Mouse (Mus musculus) heart, embryonic 14.5 days (tissue): Measurements from ENCODE around the gene Yipf2. TPM values are rescaled to one million over a fixed set of nuclear protein-coding genes. Genes with fewer than 3 reads are reported as not detected.
"Not testable (repeated sequence)": the region's sequence is repeated elsewhere in the genome, so short reads cannot be mapped to it uniquely, and the experiment has no call there.

Source experiments
- ATAC-seq: fragments of 200-750 bp; cut with Nextera tagmentation; 2 replicates; pipeline ENCODE4 v1.8.0; 2017; ENCODE audit warnings: low read depth, moderate TSS enrichment; ENCODE audit not compliant: insufficient number of reproducible peaks, insufficient read depth, low FRiP score
- H3K27ac ChIP-seq, 2 experiments: fragments of 200-500 bp in 1 of 2; fragments of 300-500 bp in 1 of 2; sonication (generic) in 1 of 2; replicated peaks in 1 of 2; 2 replicates each; pipeline ENCODE4 v1.5.1; 2012 to 2014; ENCODE audit warnings: low read depth in 2 of 2, low read length in 2 of 2, control low read depth in 1 of 2, mild to moderate bottlenecking in 1 of 2, mixed read lengths in 1 of 2; ENCODE audit not compliant: control insufficient read depth in 1 of 2, insufficient read depth in 1 of 2
- H3K27me3 ChIP-seq: fragments of 300-500 bp; sonication (generic); 2 replicates; pipeline ENCODE4 v1.6.1; 2014; ENCODE audit warnings: mild to moderate bottlenecking, low read length, control low read depth; ENCODE audit not compliant: control insufficient read depth, insufficient read depth
- H3K36me3 ChIP-seq: fragments of 300-500 bp; sonication (generic); 2 replicates; pipeline ENCODE4 v1.6.1; 2014; ENCODE audit warnings: mild to moderate bottlenecking, control low read depth, low read length, mixed read lengths; ENCODE audit not compliant: control insufficient read depth, insufficient read depth
- H3K4me1 ChIP-seq, 2 experiments: fragments of 200-500 bp in 1 of 2; fragments of 300-500 bp in 1 of 2; sonication (generic) in 1 of 2; 2 replicates each; pipeline ENCODE4 v1.6.1; 2012 to 2014; ENCODE audit warnings: low read length in 2 of 2, control low read depth in 1 of 2, mixed read lengths in 1 of 2; ENCODE audit not compliant: control insufficient read depth in 2 of 2, insufficient read depth in 2 of 2
- H3K4me2 ChIP-seq: fragments of 300-500 bp; sonication (generic); 2 replicates; pipeline ENCODE4 v1.6.1; 2014; ENCODE audit warnings: mild to moderate bottlenecking, low read length
- H3K4me3 ChIP-seq, 2 experiments: fragments of 200-500 bp in 1 of 2; fragments of 300-500 bp in 1 of 2; sonication (generic) in 1 of 2; 2 replicates each; pipeline ENCODE4 v1.5.1; 2012 to 2014; ENCODE audit warnings: low read length in 2 of 2, mild to moderate bottlenecking in 2 of 2, control low read depth in 1 of 2, low read depth in 1 of 2, moderate library complexity in 1 of 2; ENCODE audit not compliant: control insufficient read depth in 1 of 2, insufficient read depth in 1 of 2
- H3K9ac ChIP-seq: fragments of 300-500 bp; sonication (generic); 2 replicates; pipeline ENCODE4 v1.6.1; 2014; ENCODE audit warnings: mild to moderate bottlenecking, low read length
- H3K9me3 ChIP-seq: fragments of 300-500 bp; sonication (generic); 2 replicates; pipeline ENCODE4 v1.6.1; 2016; ENCODE audit warnings: low read length, control low read depth; ENCODE audit not compliant: control insufficient read depth
- WGBS: fragments of 180-500 bp; shearing (Covaris S2); extraction: QIAGEN DNeasy Blood & Tissue Kit; methylation state at CpG from one replicate; pipeline ENCODE4 v1.1.7; 2014; 5-methylcytosine and 5-hydroxymethylcytosine counted together
- polyA plus RNA-seq: library from polyadenylated mRNA; unstranded; fragments of >200 nt; fragmentation: Nextera tagmentation; extraction: Ambion mirVana; gene quantifications from 2 replicates; pipeline ENCODE4 v1.2.1, GENCODE M21; 2014

Gene Yipf2
- polyA plus RNA-seq, 1 experiment from 2014 or later, result 11.5 TPM

DNA sequence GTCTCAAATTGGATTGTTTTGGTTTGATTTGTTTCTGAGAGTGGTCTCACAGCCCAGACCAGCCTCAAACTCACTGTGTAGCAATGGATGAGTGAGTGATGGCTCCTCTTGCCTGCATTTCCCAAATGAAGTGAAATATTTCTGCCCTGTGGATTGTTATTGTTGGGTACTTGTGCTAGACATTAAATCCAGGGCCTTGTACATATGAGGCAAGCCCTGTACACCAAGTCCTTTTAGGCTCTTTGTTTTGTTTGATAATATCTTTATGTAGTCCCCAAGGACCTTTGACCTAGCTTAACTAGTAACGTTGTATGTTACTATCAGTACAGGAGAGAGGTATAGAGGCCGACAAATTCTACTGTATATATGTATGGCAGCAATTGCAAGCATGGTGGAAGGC, 2.2 kb upstream of the Yipf2 start:
- H3K4me3 ChIP-seq, result no peak overlapping the region
- H3K4me2 ChIP-seq, result no peak overlapping the region
- no peak overlapping the region for H3K27ac ChIP-seq
- H3K9ac ChIP-seq, result no peak overlapping the region
- peaks cover 5 to 20% of the 10 kb centered on the region in 2 experiments for H3K4me1 ChIP-seq
- H3K36me3 ChIP-seq, result peaks cover 29% of the 10 kb centered on the region
- 75% methylated on average over 2 of the region's 2 CpGs for WGBS
- no peak for ATAC-seq
- H3K9me3 ChIP-seq, result no peaks in the 10 kb centered on the region
- H3K27me3 ChIP-seq, result no peaks in the 10 kb centered on the region

DNA sequence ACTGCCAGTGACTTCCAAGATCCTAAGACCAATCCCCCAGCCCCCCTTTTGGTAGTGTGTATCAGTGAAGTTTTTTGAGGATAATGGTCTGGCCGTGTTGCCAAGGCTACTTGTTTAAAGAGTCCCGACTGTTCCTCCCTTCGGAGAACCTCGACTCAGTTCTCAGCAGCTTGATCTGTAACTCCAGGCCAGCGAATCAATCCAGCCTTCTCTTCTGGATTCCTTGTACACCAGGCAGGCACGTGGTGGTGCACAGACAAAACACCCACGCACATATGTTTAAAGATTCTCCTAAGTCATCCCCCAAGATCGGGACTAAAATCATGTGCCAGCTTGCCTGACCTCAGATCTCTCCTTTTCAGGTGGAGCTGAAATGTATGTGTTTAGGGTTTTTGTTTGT, 1.7 kb upstream of the Yipf2 start:
- Histone ChIP-seq H3K36me3 (peaks cover 34% of the 10 kb centered on the region), H3K4me1 (peaks cover 5 to 20% of the 10 kb centered on the region in 2 experiments), H3K4me2 (peak overlapping the region; percentile 82)
- H3K27me3 ChIP-seq, ATAC-seq, H3K9ac ChIP-seq, H3K27ac ChIP-seq, H3K4me3 ChIP-seq, H3K9me3 ChIP-seq: not testable (repeated sequence)
- 93% methylated on average over 8 of the region's 8 CpGs for WGBS

DNA sequence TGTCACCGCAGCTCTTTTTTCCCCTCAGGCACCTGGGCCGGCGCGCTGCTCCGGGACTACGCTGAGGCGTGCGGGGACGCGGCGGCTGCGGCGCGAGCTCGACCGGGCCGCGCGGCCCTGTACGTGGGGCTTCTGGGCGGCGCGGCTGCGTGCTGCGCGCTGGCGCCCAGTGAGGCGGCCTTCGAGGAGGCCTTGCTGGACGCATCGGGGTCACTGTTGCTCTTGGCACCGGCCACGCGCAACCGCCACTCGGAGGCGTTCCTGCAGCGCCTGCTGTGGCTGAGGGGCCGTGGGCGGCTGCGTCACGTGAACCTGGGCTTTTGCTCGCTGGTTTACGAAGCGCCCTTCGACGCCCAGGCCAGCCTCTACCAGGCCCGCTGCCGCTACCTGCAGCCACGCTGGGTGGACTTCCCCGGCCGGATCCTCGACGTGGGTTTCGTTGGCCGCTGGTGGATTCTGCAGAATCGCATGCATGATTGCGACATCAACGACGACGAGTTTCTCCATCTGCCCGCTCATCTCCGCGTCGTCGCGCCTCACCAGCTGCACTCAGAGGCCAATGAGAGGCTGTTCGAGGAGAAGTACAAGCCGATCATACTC, 594 bp upstream of the Yipf2 start:
- peak; percentile 52 for ATAC-seq

DNA sequence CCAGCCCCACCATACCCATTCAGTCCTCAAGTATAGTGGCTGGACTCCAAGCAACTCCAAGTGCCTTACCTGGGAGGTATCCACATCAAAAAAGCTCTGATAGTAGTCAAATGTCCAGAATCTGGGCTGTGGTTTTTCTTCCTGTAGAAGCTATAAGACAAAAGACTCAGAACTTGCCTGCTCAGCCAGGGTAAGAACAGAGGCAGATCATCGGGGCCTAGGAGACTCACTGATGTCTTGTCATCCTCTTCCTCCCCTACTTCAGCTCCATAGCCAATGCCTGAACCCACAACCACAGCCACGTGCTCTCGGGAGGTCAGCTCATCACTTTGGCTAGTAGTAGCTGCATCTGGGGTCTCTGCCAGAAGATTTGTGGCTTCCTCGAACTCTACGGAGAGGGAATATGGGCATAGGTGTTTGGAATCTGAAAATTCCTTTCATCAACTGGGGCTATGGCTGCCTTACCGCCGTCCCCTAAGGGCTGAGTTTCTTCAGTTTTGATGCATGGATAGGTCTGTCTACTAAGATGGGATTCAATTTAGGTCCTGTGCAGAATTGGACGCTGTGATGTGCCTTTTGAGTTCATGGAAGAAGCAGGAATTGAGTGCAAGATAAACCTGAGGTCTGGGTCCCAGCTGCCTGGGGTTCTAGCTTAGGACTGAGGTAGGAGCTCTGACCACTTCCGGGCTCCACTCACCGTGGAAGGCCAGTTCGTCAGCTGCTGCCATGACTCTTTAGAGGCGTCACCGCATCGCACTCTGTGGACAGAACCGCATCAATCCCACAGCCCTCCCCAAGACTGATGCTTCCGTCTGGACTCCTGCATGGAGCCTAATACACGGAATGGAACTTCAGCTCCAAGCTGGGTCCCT, 561 bp downstream of the Yipf2 start:
- WGBS, result 20% methylated on average over 17 of the region's 17 CpGs

More for the DNA sequence above, 594 bp upstream of the Yipf2 start:
- Histone ChIP-seq H3K4me1 (peaks cover 5 to 20% of the 10 kb centered on the region in 2 experiments), H3K9me3 (no peaks in the 10 kb centered on the region), H3K36me3 (peaks cover 45% of the 10 kb centered on the region), H3K4me2 (peak overlapping the region; percentile 82), H3K9ac (peak overlapping the region; percentile 86), H3K27ac (peak overlapping the region; percentile 77 to 83), H3K4me3 (peak overlapping the region; percentile 88), H3K27me3 (no peaks in the 10 kb centered on the region)
- 2% methylated on average over 58 of the region's 69 CpGs for WGBS

DNA sequence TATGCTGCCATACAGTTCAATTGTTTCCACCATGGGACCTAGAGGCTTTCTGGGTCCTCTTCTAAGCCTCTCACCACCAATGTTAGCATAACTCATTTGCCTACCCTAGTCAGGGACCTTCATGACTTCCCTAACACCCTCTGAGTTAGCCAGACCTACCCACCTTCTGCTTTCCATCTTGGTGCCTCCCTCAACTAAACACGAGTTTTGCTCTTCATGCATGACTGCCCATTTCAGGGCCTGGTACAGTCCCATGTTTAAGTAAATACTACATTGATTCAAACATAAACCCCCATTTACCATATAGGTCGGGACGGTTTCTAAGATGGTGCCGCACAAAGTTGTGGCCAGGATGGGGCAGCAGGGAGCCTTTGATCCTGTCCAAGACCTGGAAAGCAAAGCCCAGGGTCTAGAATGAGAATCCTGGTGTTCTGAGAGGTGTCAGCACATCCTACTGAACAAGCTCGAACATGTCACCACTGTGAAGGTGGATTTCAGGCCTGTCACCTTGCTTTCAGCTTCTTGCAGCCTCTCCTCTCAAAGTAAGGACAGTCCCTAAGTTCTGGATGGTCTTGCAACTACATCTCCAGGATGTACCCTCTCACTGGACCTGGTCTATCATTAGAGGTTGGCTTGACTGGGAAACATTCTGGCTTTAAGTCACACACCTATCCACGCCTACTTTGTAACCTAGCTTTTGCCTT, 1.3 kb downstream of the Yipf2 start:
- Histone ChIP-seq H3K27ac (no peak overlapping the region), H3K4me3 (no peak overlapping the region), H3K9me3 (no peaks in the 10 kb centered on the region), H3K27me3 (no peaks in the 10 kb centered on the region), H3K4me1 (peaks cover 5 to 20% of the 10 kb centered on the region in 2 experiments), H3K4me2 (no peak overlapping the region), H3K36me3 (peaks cover 62% of the 10 kb centered on the region), H3K9ac (no peak overlapping the region)
- ATAC-seq, result no peak
- WGBS, result 82% methylated on average over 6 of the region's 6 CpGs

More for the DNA sequence above, 561 bp downstream of the Yipf2 start:
- Histone ChIP-seq H3K27me3 (no peaks in the 10 kb centered on the region), H3K9ac (peak overlapping the region; percentile 67), H3K4me1 (peaks cover 5 to 20% of the 10 kb centered on the region in 2 experiments), H3K27ac (peak overlapping the region in 1 of 2 experiments; percentile 20; a peak in 3 of 4 replicates), H3K36me3 (peaks cover 57% of the 10 kb centered on the region), H3K4me2 (peak overlapping the region; percentile 82), H3K9me3 (no peaks in the 10 kb centered on the region), H3K4me3 (peak overlapping the region; percentile 88)
- ATAC-seq, result no peak

DNA sequence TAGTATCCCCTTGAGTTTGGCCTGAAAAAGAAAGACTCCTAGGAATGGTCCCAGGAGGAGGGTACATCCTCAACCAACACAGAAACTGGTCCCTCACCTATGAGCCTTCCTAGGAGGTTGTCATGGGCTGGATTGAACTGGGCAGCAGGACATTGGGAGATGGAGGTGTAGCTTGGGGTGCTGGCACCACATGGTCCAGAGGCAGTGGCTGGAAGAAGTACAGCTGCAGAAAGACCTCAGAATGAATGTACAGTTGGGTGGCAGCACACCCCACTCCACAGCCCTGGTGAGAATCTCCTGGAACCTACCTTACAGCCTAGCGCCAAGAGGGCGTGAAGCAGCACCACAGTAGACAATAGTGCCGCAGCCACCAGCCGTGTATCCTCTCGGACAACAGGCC, 3.1 kb downstream of the Yipf2 start:
- H3K4me2 ChIP-seq, result no peak overlapping the region

DNA sequence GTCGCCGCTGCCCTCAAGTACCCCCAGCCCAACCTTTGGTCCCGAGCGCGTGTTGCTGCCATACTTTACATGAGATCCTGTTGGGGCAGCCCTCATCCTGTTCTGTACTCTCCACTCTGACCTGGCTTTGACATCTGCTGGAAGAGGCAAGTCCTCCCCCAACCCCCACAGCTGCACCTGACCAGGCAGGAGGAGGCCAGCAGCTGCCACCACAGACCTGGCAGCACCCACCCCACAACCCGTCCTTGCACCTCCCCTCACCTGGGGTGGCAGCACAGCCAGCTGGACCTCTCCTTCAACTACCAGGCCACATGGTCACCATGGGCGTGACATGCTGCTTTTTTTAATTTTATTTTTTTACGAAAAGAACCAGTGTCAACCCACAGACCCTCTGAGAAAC, 4.3 kb downstream of the Yipf2 start:
- peaks cover 71% of the 10 kb centered on the region for H3K36me3 ChIP-seq
- ATAC-seq, result no peak
- H3K9ac ChIP-seq, result no peak overlapping the region
- H3K4me1 ChIP-seq, result peaks cover 3 to 6% of the 10 kb centered on the region in 2 experiments
- H3K4me2 ChIP-seq, result no peak overlapping the region
- no peak overlapping the region for H3K4me3 ChIP-seq
- no peaks in the 10 kb centered on the region for H3K27me3 ChIP-seq
- no peaks in the 10 kb centered on the region for H3K9me3 ChIP-seq
- WGBS, result 88% methylated on average over 8 of the region's 8 CpGs
- H3K27ac ChIP-seq, result no peak overlapping the region

More for the DNA sequence above, 3.1 kb downstream of the Yipf2 start:
- no peak for ATAC-seq
- no peaks in the 10 kb centered on the region for H3K9me3 ChIP-seq
- 94% methylated on average over 5 of the region's 5 CpGs for WGBS
- H3K27me3 ChIP-seq, result no peaks in the 10 kb centered on the region
- peaks cover 5 to 18% of the 10 kb centered on the region in 2 experiments for H3K4me1 ChIP-seq
- no peak overlapping the region for H3K4me3 ChIP-seq
- no peak overlapping the region for H3K9ac ChIP-seq
- peaks cover 62% of the 10 kb centered on the region for H3K36me3 ChIP-seq
- no peak overlapping the region for H3K27ac ChIP-seq
